Mouse (Mus musculus) liver, embryonic 15.5 days (tissue): ENCODE data around the gene Als2cr12. TPM values are rescaled to one million over a fixed set of nuclear protein-coding genes. Genes with fewer than 3 reads are reported as not detected.
"Not testable (repeated sequence)": the region's sequence is repeated elsewhere in the genome, so short reads cannot be mapped to it uniquely, and the experiment has no call there.

Experiments used
- ATAC-seq: fragments of 200-750 bp; cut with Nextera tagmentation; 2 replicates; pipeline ENCODE4 v1.8.0; 2017; ENCODE audit warnings: moderate number of reproducible peaks, mild to moderate bottlenecking, moderate library complexity; ENCODE audit not compliant: insufficient read depth
- H3K27ac ChIP-seq: fragments of 300-500 bp; sonication (generic); replicated peaks from 2 replicates; pipeline ENCODE4 v1.5.1; 2015; ENCODE audit warnings: mild to moderate bottlenecking, inconsistent platforms
- H3K27me3 ChIP-seq: fragments of 300-500 bp; sonication (generic); 2 replicates; pipeline ENCODE4 v1.6.1; 2015; ENCODE audit warnings: mild to moderate bottlenecking, inconsistent platforms
- H3K36me3 ChIP-seq: fragments of 300-500 bp; sonication (generic); replicated peaks from 2 replicates; pipeline ENCODE4 v1.6.1; 2015; ENCODE audit warnings: moderate library complexity, mild to moderate bottlenecking, inconsistent platforms
- H3K4me1 ChIP-seq: fragments of 300-500 bp; sonication (generic); replicated peaks from 2 replicates; pipeline ENCODE4 v1.6.1; 2015; ENCODE audit warnings: inconsistent platforms
- H3K4me2 ChIP-seq: fragments of 300-500 bp; sonication (generic); 2 replicates; pipeline ENCODE4 v1.6.1; 2015; ENCODE audit warnings: moderate library complexity, mild to moderate bottlenecking, inconsistent platforms
- H3K4me3 ChIP-seq: fragments of 300-500 bp; sonication (generic); replicated peaks from 2 replicates; pipeline ENCODE4 v1.5.1; 2015; ENCODE audit warnings: mild to moderate bottlenecking, inconsistent platforms
- H3K9ac ChIP-seq: fragments of 300-500 bp; sonication (generic); 2 replicates; pipeline ENCODE4 v1.6.1; 2015; ENCODE audit warnings: moderate library complexity, mild to moderate bottlenecking, inconsistent platforms
- H3K9me3 ChIP-seq: fragments of 300-500 bp; sonication (generic); replicated peaks from 2 replicates; pipeline ENCODE4 v1.6.1; 2016; ENCODE audit warnings: inconsistent platforms
- WGBS: fragments of 180-500 bp; shearing (Covaris S2); methylation state at CpG from one replicate; pipeline ENCODE4 v1.1.7; 2015; ENCODE audit warnings: mixed read lengths; ENCODE audit not compliant: insufficient replicate concordance; 5-methylcytosine and 5-hydroxymethylcytosine counted together
- polyA plus RNA-seq: library from polyadenylated mRNA; unstranded; fragments of >200 nt; fragmentation: Nextera tagmentation; extraction: Ambion mirVana; gene quantifications from 2 replicates; pipeline ENCODE4 v1.2.1, GENCODE M21; 2015

Gene Als2cr12
- polyA plus RNA-seq, 1 experiment from 2014 or later, result not detected

DNA sequence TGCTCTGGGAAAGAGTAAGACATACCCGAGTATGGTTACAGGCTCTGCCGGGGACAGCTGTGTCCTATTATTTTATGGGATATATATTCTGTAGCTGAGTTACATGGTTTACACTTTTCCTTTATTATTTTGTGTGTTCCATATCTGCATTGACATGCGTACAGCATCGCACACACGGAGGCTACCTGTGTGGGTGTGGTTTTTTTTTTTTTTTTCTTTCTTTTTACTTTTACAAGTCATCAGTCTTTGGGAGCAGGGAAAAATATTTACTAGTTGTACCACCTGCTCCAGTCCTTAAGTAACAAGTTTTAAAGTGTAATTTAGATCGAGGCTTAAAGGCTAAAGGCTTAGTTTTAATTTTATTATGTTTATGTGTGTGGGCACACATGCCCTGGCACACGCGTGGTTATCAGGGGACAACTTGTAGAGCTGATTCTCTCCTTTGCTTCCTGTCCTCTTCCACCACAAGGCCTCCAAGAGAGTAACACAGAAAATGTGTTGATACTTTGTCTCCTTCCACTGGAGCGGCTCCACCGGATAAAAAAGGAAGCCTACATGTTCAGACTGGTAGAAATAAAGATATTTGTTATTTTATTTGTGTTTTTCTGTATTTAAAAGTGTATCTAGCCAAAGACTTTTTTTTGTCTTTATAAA, 15.0 kb upstream of the Als2cr12 start:
- Histone ChIP-seq H3K4me1 (peaks cover 22% of the 10 kb centered on the region), H3K9me3 (no peaks in the 10 kb centered on the region), H3K36me3 (no peaks in the 10 kb centered on the region), H3K27me3 (no peaks in the 10 kb centered on the region), H3K4me2 (peak overlapping the region; percentile 82), H3K27ac (peak overlapping the region; percentile 93), H3K4me3 (peak overlapping the region; percentile 73), H3K9ac (peak overlapping the region; percentile 77)
- no peak for ATAC-seq
- 19% methylated on average over 10 of the region's 10 CpGs for WGBS

DNA sequence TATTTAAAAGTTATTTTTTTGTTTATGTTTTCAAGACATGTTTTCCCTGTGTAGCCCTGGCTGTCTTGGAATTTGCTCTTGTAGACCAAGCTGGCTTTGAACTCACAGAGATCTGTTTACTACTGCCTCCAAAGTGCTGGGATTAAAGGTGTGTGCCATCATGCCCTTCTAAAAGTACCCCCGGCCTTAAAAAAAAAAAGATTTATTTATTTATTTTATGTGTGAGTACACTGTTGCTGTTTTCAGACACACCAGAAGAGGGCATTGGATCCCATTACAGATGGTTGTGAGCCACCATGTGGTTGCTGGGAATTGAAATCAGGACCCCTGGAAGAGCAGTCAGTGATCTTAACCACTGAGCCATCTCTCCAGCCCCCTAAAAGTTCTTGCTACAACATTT, 14.3 kb upstream of the Als2cr12 start:
- H3K4me2 ChIP-seq, H3K36me3 ChIP-seq, H3K9me3 ChIP-seq, H3K27me3 ChIP-seq, H3K4me3 ChIP-seq, H3K27ac ChIP-seq, H3K9ac ChIP-seq, ATAC-seq: not testable (repeated sequence)
- peaks cover 19% of the 10 kb centered on the region for H3K4me1 ChIP-seq
- 65% methylated on average over 1 of the region's 1 CpGs for WGBS

DNA sequence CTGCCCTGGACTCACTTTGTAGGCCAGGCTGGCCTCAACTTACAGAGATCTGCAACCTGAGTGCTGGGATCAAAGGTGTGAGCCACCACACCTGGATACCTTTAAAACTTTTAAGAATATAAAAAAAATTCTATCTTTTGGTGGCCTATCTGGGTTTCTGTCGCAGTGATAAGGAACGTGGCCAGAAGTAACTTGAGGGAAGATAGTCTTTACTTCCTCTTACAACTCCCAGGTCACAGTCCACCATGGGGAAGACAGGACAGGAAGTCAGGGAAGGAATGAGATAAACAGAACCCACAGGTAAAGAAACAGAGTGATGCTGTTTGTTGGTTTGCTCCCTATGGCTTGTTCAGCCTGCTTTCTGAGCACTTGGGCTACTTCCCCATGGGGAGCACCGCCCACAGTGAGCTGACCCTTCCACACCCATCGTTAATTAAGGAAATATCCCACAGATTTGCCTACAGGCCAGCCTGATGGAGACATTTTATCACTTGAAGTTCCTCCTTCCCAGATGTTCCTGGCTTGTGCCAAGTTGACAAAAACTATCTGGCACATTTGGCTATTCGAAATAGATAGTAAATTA, 4.9 kb upstream of the Als2cr12 start:
- H3K4me2 ChIP-seq, H3K4me1 ChIP-seq, ATAC-seq, H3K4me3 ChIP-seq, H3K27ac ChIP-seq, H3K9ac ChIP-seq, H3K36me3 ChIP-seq, H3K27me3 ChIP-seq, H3K9me3 ChIP-seq: not testable (repeated sequence)
- WGBS, result 34% methylated on average over 5 of the region's 5 CpGs

DNA sequence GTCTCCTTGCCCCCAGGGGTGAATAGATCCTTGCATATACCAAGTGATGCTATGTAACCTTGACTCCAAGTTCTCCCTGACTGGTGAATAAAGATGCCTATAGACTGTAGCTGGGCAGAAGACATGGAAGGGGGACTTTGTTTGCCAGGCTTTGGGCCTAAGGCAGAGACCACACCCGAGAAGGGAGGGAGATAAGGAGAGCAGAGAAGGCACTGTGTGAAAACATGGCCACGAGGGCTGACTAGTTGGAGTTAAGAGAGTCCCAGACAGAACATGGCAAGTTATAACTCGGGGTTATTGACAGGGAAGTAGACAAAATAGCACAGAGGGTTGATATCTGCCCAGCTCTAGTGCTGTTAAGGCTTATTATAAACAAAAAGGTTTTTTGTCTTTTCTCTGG, 4.2 kb upstream of the Als2cr12 start:
- Histone ChIP-seq H3K4me2 (no peak overlapping the region), H3K9me3 (no peaks in the 10 kb centered on the region), H3K27ac (no peak overlapping the region), H3K4me1 (peaks cover 4% of the 10 kb centered on the region; the same call in 1 of the 2 replicates), H3K9ac (no peak overlapping the region), H3K36me3 (no peaks in the 10 kb centered on the region), H3K4me3 (no peak overlapping the region), H3K27me3 (no peaks in the 10 kb centered on the region)
- 13% methylated on average over 3 of the region's 3 CpGs for WGBS
- ATAC-seq, result no peak

DNA sequence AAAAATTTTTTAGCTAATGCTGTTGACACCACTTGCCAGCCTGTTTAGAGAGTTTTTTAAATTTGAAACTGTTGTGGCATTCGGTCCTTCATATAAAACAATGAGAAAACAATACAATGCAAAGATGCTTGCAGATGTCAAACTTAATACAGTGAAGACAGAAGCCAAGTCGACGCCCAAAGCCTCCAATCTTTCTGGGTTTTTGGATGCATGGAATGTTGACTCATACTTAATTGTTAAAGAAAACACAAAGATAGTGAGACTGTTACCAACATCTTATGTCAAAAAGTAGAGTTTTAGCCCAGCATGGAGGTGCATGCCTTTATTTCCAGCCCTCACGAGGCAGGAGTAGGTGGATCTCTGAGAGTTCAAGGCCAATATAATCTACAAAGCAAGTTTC, 3.0 kb upstream of the Als2cr12 start:
- Histone ChIP-seq H3K4me1 (peaks cover 4% of the 10 kb centered on the region; the same call in 1 of the 2 replicates), H3K4me3 (no peak overlapping the region), H3K27me3 (no peaks in the 10 kb centered on the region), H3K27ac (no peak overlapping the region), H3K36me3 (no peaks in the 10 kb centered on the region), H3K9me3 (no peaks in the 10 kb centered on the region), H3K9ac (no peak overlapping the region), H3K4me2 (no peak overlapping the region)
- no peak for ATAC-seq
- 66% methylated on average over 4 of the region's 4 CpGs for WGBS

DNA sequence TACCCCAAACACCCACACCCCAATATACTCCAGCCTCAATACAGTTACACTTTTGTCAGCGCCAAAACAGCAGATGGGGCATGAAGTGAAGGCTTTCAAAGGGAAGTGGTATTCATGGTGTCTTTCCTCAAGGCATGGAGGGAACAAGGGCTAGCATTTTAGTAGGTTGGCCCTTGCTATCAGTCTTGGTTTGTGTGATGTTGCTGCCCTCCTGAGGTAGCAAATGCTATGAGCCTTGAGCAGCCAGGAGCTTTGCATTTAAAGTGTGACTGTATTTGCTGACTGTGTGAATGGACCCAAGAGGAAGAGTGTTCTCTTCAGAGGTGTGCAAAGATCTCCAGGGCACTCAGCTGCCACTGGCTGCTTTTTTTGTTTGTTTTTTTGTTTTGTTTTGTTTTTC, 1.8 kb upstream of the Als2cr12 start:
- ATAC-seq, result not testable (repeated sequence)

DNA sequence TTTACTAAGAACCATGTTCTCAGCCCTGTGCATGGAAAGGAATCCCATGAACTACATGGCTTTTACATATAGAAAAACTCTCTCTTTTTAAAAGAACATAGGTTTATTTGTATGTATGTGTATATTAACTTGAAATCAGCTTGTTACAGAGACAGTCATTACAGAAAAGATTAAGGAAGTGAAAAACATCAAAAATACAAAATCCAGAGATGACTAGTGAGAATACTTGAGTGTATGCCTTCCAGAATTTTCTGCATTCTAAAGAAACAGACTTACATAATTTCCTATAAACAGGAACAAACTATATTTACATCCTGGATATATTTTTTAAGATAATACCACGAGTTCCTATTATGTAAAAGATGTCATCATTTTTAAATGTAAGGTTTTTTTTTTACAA, 2.1 kb downstream of the Als2cr12 start:
- Histone ChIP-seq H3K4me1 (no peaks in the 10 kb centered on the region), H3K4me2 (no peak overlapping the region), H3K9ac (no peak overlapping the region), H3K4me3 (no peak overlapping the region), H3K36me3 (no peaks in the 10 kb centered on the region), H3K27me3 (no peaks in the 10 kb centered on the region), H3K27ac (no peak overlapping the region), H3K9me3 (no peaks in the 10 kb centered on the region)
- no peak for ATAC-seq
- WGBS, result 46% methylated on average over 1 of the region's 1 CpGs

More for the DNA sequence above, 1.8 kb upstream of the Als2cr12 start:
- H3K4me3 ChIP-seq, H3K27ac ChIP-seq, H3K36me3 ChIP-seq, H3K4me1 ChIP-seq, H3K9me3 ChIP-seq, H3K27me3 ChIP-seq, H3K4me2 ChIP-seq, H3K9ac ChIP-seq: not testable (repeated sequence)
- 50% methylated on average over 1 of the region's 1 CpGs for WGBS

DNA sequence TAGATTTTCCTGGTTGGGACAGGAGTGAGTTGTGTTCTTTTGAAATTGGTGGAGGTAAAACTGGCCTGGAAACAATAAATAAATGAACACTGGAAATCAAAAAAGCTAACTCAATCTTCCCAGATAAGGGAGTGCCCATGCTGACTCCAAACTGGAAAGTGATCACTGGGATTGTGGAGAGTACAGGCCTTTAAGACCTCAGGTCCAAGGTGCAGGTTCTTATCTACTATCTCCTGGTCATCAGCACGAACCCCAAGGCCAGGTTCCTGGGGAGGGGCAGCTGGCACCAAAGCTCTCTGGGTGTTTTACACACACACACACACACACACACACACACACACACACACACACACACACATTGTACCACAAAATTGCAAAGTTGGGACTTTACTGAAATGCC, 4.1 kb downstream of the Als2cr12 start:
- not testable (repeated sequence) for ATAC-seq, H3K36me3 ChIP-seq
- 14% methylated on average over 1 of the region's 1 CpGs for WGBS

DNA sequence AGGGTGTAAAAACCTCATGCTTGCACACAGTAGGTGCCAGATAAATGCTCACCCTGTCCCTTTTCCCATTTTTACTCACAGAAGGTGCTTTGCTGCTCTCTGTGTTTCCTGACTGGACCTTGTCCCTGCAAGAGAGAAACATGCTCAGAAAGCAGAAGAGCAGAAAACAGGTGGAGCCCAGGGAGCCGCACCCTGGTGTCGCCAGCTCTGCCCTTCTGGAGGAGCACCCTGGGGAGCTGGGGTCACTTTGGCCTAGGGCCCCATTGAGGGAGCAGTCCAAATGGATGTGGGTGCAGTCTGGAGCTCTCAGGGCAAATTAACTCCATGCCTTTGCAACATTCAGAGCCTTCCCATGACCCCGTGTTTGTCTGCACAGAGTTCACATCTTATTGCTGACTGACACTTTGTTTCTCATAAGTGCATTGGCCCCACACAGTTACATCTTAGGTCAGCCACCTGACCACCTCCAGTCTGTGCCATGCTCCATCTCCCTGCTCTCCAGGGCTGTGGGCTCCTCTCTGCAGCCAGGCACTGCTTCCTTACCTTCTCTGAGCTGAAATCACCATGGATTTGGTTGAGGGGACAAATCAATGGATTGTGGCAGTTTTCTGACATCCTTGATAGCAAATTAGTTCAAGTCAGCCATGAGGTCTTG, 4.8 kb downstream of the Als2cr12 start:
- not testable (repeated sequence) for H3K4me1 ChIP-seq, ATAC-seq, H3K9me3 ChIP-seq, H3K27ac ChIP-seq, H3K4me2 ChIP-seq, H3K4me3 ChIP-seq, H3K27me3 ChIP-seq, H3K9ac ChIP-seq, H3K36me3 ChIP-seq
- 69% methylated on average over 3 of the region's 3 CpGs for WGBS

More for the DNA sequence above, 4.1 kb downstream of the Als2cr12 start:
- not testable (repeated sequence) for H3K4me1 ChIP-seq, H3K4me3 ChIP-seq, H3K9ac ChIP-seq, H3K27ac ChIP-seq, H3K9me3 ChIP-seq, H3K4me2 ChIP-seq, H3K27me3 ChIP-seq

DNA sequence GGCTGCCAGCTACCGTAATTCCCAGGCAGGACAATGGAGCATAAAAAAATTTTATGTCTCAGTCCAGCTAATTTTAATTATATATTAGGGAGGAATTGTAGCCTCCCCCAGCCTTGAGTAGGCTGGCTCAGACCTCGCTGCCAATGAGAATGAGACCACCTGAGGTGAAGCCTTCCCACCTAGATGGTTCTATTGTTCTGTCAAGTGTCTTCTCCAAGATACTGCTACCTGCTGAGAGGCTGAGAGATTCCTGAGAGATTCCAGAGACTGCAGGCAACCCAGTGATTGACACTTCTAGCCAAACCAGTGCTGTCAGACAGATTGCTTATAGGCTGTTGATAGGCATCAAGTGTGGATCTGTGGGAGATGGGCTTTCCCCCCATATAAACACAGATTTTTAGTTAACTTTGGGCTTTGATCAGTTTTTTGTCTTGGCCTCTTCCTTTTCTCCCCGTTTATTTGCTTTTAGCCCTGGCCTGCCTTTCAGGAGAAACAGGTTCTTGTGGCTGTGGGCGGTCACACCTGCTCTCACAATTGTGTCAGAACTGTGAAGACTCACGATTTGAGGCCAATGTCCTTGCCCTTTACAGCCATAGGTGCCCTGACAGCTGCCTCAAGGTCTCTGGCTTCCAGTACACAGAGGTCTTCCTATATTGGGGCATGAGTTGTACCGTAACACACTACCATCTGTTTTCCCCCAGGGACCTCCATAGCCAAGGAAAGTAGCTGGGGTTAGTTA, 5.6 kb downstream of the Als2cr12 start:
- no peak overlapping the region for H3K4me3 ChIP-seq
- H3K4me1 ChIP-seq, result no peaks in the 10 kb centered on the region
- H3K36me3 ChIP-seq, result no peaks in the 10 kb centered on the region
- no peaks in the 10 kb centered on the region for H3K27me3 ChIP-seq
- ATAC-seq, result no peak
- H3K9ac ChIP-seq, result no peak overlapping the region
- H3K27ac ChIP-seq, result no peak overlapping the region
- no peak overlapping the region for H3K4me2 ChIP-seq
- no peaks in the 10 kb centered on the region for H3K9me3 ChIP-seq
- WGBS, result 49% methylated on average over 6 of the region's 6 CpGs

DNA sequence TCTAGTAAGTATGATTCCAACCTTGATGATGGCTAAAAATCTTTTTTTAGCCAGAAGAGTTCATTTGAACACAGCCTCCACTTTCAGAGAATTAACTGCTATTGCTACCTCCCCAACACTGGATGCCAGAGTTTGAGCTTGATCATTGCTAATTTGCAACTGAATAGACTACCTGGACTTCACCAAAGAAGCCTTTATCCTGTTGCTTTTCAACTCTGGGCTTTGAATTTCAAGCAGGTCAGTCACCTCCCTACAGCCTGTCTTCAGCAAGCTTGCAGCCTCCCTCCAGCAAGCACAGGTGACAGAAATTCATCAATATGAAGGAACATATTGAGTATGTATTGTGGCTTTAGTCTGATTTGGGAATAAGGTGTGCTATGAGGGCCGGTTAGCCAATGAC, 6.4 kb downstream of the Als2cr12 start:
- H3K27ac ChIP-seq, result no peak overlapping the region
- no peak overlapping the region for H3K4me2 ChIP-seq
- H3K9me3 ChIP-seq, result no peaks in the 10 kb centered on the region
- H3K36me3 ChIP-seq, result no peaks in the 10 kb centered on the region
- no peak for ATAC-seq
- no peak overlapping the region for H3K4me3 ChIP-seq
- no peak overlapping the region for H3K9ac ChIP-seq
- H3K4me1 ChIP-seq, result no peaks in the 10 kb centered on the region
- 66% methylated on average over 1 of the region's 1 CpGs for WGBS
- H3K27me3 ChIP-seq, result no peaks in the 10 kb centered on the region
